Mouse (Mus musculus): ENCODE data around the gene Tas2r103. TPM values are rescaled to one million over a fixed set of nuclear protein-coding genes. Genes with fewer than 3 reads are reported as not detected.

Tas2r103 gene
- not detected for polyA plus RNA-seq (2012; fragmentation: generic; extraction: Trizol)
- long read RNA-seq, experiment 1, result 0 reads
- long read RNA-seq, experiment 2, result 0 reads

DNA sequence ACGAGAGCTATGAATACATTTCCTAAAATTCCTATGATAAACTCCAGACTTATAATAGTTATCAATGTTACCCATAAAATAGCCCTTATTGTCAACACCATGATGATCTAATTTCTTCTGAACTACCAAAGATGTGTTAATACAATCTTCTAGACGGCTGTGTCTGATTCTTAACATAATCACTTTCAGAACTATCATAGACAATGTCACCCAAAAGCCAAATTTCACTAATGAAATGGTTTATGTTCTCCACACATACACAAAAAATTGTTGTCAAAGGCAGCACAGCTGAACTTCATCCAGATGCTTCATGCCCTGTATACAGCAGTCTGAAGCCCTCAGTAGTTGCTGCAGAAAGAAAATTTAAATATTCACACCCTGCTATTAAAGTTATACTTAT is at the start of gene Tas2r103:
TSS of gene Tas2r103 (minus strand) at position 101 of the 400 bp plus-strand sequence.
- no peaks in the 10 kb centered on the region for H3K27me3 ChIP-seq (ENCODE audit: control insufficient read depth, insufficient read depth, insufficient read length)
- H3ac ChIP-seq (ENCODE audit: control insufficient read depth, insufficient read length, low read depth), result no peak within 1 kb of the TSS
- no peaks in the 10 kb centered on the region for H3K79me2 ChIP-seq (ENCODE audit: control insufficient read depth, insufficient read depth)
- no peak for TF ChIP-seq MYOG (IDR thresholded peaks at IDR 0.05; ENCODE audit: control insufficient read depth, extremely low read depth, insufficient read length)
- H3K36me3 ChIP-seq (ENCODE audit: control insufficient read depth, insufficient read depth), result no peaks in the 10 kb centered on the region
- H3K4me3 ChIP-seq (ENCODE audit: insufficient read depth, poor library complexity, severe bottlenecking), result no peak within 1 kb of the TSS
- no peaks in the 10 kb centered on the region for H3K79me3 ChIP-seq (ENCODE audit: low read depth)

GRCm38 (mm10) chr6:133055716-133056115 is 18.8 kb upstream of the Tas2r103 start, which contains the start of gene Tas2r140:
Gene Tas2r140, minus strand, starts transcription at chr6:133055816.
- no peak within 1 kb of the TSS for H3K4me3 ChIP-seq (ENCODE audit: insufficient read depth, poor library complexity, severe bottlenecking)
- no peaks in the 10 kb centered on the region for H3K79me2 ChIP-seq (ENCODE audit: control insufficient read depth, insufficient read depth)
- no peak within 1 kb of the TSS for H3ac ChIP-seq (ENCODE audit: control insufficient read depth, insufficient read length, low read depth)
- no peaks in the 10 kb centered on the region for H3K36me3 ChIP-seq (ENCODE audit: control insufficient read depth, insufficient read depth)
- H3K27me3 ChIP-seq (ENCODE audit: control insufficient read depth, insufficient read depth, insufficient read length), result no peaks in the 10 kb centered on the region
- no peaks in the 10 kb centered on the region for H3K79me3 ChIP-seq (ENCODE audit: low read depth)
- TF ChIP-seq MAX (IDR thresholded peaks at IDR 0.05), result no peak
- no peak for TF ChIP-seq CTCF (IDR thresholded peaks at IDR 0.05; ENCODE audit: control insufficient read depth, insufficient read depth, insufficient read length)
- TF ChIP-seq CEBPB (IDR thresholded peaks at IDR 0.05; ENCODE audit: low read depth), result no peak
- TF ChIP-seq USF1 (IDR thresholded peaks at IDR 0.05; ENCODE audit: low read depth), result no peak
- no peak for TF ChIP-seq FOSL1 (IDR thresholded peaks at IDR 0.05; ENCODE audit: insufficient read depth, low read length, poor library complexity, severe bottlenecking)
- no peak for TF ChIP-seq MYOG (IDR thresholded peaks at IDR 0.05; ENCODE audit: control insufficient read depth, extremely low read depth, insufficient read length)
- no peak for TF ChIP-seq MYOD1 (IDR thresholded peaks at IDR 0.05; ENCODE audit: control insufficient read depth, insufficient read length, low read depth)

Other genes starting within 250 kb of the Tas2r103 start
- gene Tas2r117, start 234.3 kb downstream of the Tas2r103 start, polyA plus RNA-seq (2012; fragmentation: generic; extraction: Trizol), result not detected
- not detected for gene Tas2r123, start 190.0 kb downstream of the Tas2r103 start, polyA plus RNA-seq (2012; fragmentation: generic; extraction: Trizol)
- gene Tas2r116, start 181.7 kb downstream of the Tas2r103 start, polyA plus RNA-seq (2012; fragmentation: generic; extraction: Trizol), result not detected
- gene Tas2r110, start 169.1 kb downstream of the Tas2r103 start, polyA plus RNA-seq (2012; fragmentation: generic; extraction: Trizol), result not detected
- not detected for gene Tas2r113, start 144.1 kb downstream of the Tas2r103 start, polyA plus RNA-seq (2012; fragmentation: generic; extraction: Trizol)
- not detected for gene Tas2r125, start 127.5 kb downstream of the Tas2r103 start, polyA plus RNA-seq (2012; fragmentation: generic; extraction: Trizol)
- gene Tas2r129, start 86.0 kb downstream of the Tas2r103 start, polyA plus RNA-seq (2012; fragmentation: generic; extraction: Trizol), result not detected
- gene Tas2r131, start 79.2 kb downstream of the Tas2r103 start, polyA plus RNA-seq (2012; fragmentation: generic; extraction: Trizol), result not detected
- gene Tas2r109, start 56.1 kb downstream of the Tas2r103 start, polyA plus RNA-seq (2012; fragmentation: generic; extraction: Trizol), result not detected
- not detected for gene Tas2r140, start 18.7 kb upstream of the Tas2r103 start, polyA plus RNA-seq (2012; fragmentation: generic; extraction: Trizol)
- 13.9 TPM for gene Smim10l1, start 67.8 kb upstream of the Tas2r103 start, polyA plus RNA-seq (2012; fragmentation: generic; extraction: Trizol)

All from C2C12 (cell line).